Mouse (Mus musculus) embryonic stem cell, embryonic (primary cell): ENCODE measurements around the gene Fstl3.

ENCODE experiments used
- CTCF ChIA-PET, 4 experiments: fragments of 300-600 bp in 2 of 4; fragments of 350-600 bp in 2 of 4; sonication (Branson Sonifier 250); formaldehyde crosslinking; loops; one replicate each; lab custom pipeline; 2022; ENCODE audit warnings: inconsistent platforms in 2 of 4; lab: Charles Lee
- POLR2A ChIA-PET, 4 experiments: fragments of 300-600 bp in 2 of 4; fragments of 350-600 bp in 2 of 4; sonication (Branson Sonifier 250); formaldehyde crosslinking; loops; one replicate each; lab custom pipeline; 2022; ENCODE audit warnings: antibody characterized with exemption in 4 of 4, inconsistent platforms in 1 of 4; lab: Charles Lee

Gene Fstl3

DNA sequence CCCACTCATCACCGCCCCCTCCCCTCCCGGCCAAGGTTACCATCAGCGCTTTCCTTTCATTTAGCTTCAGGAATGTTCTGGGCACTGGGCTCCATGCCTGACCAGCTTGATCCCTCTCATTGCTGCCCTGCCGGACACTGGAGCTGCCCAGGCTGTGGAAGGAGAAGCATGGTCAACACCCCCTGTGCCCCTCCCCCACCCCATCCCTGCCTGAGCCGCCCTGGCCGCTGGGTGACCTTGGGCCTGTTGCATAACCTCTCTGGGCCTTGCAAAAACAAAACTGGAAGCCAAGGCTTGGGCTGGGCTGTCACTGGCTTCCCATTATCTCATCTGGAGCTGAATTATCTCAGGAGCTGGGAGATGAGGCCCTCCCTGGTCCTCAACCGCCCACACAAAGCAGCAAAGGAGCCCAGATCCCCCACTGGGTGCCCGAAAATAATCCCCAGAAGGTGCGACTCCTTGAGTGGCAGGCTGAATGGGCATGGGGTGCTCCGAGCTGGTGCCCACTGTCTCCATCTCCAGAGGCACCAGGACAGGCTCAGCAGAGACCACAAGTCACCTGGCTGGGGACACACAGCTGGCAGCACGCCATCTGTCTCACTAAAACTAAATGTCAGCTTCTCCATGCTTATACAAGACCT is 25.4 kb downstream of the Fstl3 start:
- CTCF ChIA-PET = interaction anchor here in 3 of 4 experiments (0.5 to 3.5 kb wide), 14 partner anchors 9 to 111 kb away, joined by 3 to 20 read pairs (median 4); partner anchors contain the start of gene Palm (in 3 of the 3)

DNA sequence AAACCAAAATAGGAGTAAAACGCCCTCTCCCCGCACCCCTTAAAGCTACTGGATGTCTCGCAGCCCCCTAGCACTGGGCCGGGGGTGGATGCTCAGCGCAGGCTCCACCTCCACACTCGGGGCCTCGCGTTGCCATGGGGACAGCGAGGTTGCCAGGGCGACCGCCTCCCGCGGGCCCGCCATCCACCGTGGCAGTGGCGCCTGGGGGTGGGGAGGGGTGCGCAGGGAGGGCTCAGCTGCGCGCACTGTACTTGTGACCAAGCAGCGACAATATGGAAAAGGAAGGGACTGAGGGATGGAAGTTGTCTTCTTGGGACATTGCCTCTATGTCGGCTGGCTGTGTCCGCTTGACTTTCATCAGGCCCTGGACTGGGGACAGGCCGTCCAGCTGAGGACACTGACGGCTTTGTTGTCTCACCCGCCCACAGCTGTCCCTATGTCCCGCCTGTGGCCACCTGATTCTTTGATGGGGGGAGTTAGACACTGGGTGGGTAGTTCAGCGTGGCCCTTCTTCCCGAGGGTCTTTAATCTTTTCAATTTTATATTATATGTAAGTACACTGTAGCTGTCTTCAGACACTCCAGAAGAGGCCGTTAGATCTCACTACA is 26.7 kb downstream of the Fstl3 start:
- CTCF ChIA-PET = interaction anchor here in 3 of 4 experiments (1.1 to 3.5 kb wide), 4 partner anchors 8 to 19 kb away, joined by 4 to 20 read pairs (median 4); partner anchors contain the start of gene Palm (in 2 of the 3)

More for the DNA sequence above, 25.4 kb downstream of the Fstl3 start:
- POLR2A ChIA-PET = interaction anchor here in 3 of 4 experiments (0.6 to 2.9 kb wide), 22 partner anchors 9 to 202 kb away, joined by 3 to 12 read pairs (median 4); partner anchors contain the start of genes Palm (in 2 of the 3), Ptbp1 (in 2 of the 3), Bsg (in 1 of the 3) and Grin3b (in 1 of the 3)

GRCm38 (mm10) chr10:79805636-79806035 is 28.6 kb downstream of the Fstl3 start:
- ChIA-PET POLR2A (interaction anchor here in 2 of 4 experiments (0.5 to 2.0 kb wide), 9 partner anchors 9 to 156 kb away, joined by 3 to 8 read pairs (median 3); partner anchors contain the start of genes Palm (in 1 of the 2) and Ptbp1 (in 1 of the 2)), CTCF (interaction anchor here in 2 of 4 experiments (1.4 to 2.1 kb wide), 2 partner anchors 25 kb away, joined by 4 to 5 read pairs; no protein-coding TSS in a partner anchor)

More for the DNA sequence above, 26.7 kb downstream of the Fstl3 start:
- POLR2A ChIA-PET = interaction anchor here in 3 of 4 experiments (0.6 to 2.9 kb wide), 10 partner anchors 24 to 200 kb away, joined by 3 to 12 read pairs (median 3); partner anchors contain the start of genes Med16 (in 1 of the 3) and Ptbp1 (in 1 of the 3)

DNA sequence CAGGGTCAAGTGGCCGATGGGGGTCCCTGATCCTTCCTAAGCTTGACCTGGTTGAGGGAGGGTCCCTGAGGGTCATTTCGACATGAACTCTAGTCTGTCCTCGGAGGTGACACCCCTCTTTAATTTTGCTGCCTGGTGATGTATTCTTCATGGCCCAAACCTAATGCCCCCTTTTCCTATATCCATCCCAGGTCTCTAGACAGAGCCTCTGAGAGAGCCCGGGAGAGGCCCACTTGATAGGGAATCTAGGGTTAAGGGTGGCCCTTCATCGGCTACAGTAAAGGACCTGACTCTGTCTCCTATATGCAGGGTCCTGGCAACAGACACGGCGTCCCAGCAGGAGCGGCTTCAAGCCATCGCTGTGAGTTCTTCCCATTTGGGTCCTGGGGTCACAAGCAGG is 29.3 kb downstream of the Fstl3 start:
- ChIA-PET POLR2A (interaction anchor here in 2 of 4 experiments (0.8 to 2.0 kb wide), 5 partner anchors 11 to 59 kb away, joined by 3 to 8 read pairs (median 3); partner anchors contain the start of genes Palm (in 1 of the 2) and Ptbp1 (in 1 of the 2)), CTCF (interaction anchor here in 2 of 4 experiments (1.4 to 2.1 kb wide), 2 partner anchors 26 kb away, joined by 4 to 5 read pairs; no protein-coding TSS in a partner anchor)

GRCm38 (mm10) chr10:79806972-79807371 is 29.9 kb downstream of the Fstl3 start:
- POLR2A ChIA-PET = interaction anchor here in 2 of 4 experiments (1.6 to 2.0 kb wide), 2 partner anchors 13 to 55 kb away, joined by 4 to 8 read pairs; partner anchors contain the start of gene Palm (in 1 of the 2)

GRCm38 (mm10) chr10:79807826-79808225 is 30.8 kb downstream of the Fstl3 start:
- POLR2A ChIA-PET = interaction anchor here in 1 of 4 experiments (0.6 to 1.0 kb wide), 2 partner anchors 11 to 39 kb away, joined by 3 to 4 read pairs; no protein-coding TSS in a partner anchor
- CTCF ChIA-PET = interaction anchor here in 1 of 4 experiments (1.3 kb wide), 1 partner anchor 27 kb away, joined by 3 read pairs; no protein-coding TSS in a partner anchor

More at GRCm38 (mm10) chr10:79806972-79807371, 29.9 kb downstream of the Fstl3 start:
- CTCF ChIA-PET = interaction anchor here in 2 of 4 experiments (1.4 to 2.1 kb wide), 2 partner anchors 27 kb away, joined by 4 to 5 read pairs; no protein-coding TSS in a partner anchor

DNA sequence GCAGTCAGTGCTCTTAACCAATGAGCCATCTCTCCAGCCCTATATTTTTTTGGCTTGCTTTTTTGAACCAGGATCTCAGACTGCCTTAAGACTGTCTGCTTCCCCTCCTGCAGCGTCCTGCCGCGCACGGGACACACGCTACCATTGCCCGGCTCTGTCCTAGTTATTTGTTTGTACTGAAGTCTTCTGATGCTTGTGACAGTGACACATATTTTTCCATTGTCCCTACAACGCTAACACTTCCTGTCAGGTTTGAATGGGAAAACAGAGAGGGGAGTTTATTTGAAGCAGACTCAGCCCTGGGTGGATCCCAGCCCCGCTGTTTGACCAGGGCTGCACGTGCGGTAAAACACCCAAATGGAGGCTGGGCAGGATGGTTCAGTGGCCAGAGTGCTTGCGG is 31.7 kb downstream of the Fstl3 start:
- ChIA-PET POLR2A (interaction anchor here in 2 of 4 experiments (0.9 to 1.3 kb wide), 5 partner anchors 40 to 100 kb away, joined by 3 to 4 read pairs (median 4); partner anchors contain the start of genes Med16 (in 1 of the 2) and Ptbp1 (in 1 of the 2)), CTCF (interaction anchor here in 1 of 4 experiments (1.1 to 1.7 kb wide), 3 partner anchors 12 to 28 kb away, joined by 3 to 7 read pairs (median 3); partner anchors contain the start of genes Misp and Palm)

- POLR2A ChIA-PET = interaction anchor here (0.6 to 2.3 kb wide), 31 partner anchors 8 to 356 kb away, joined by 3 to 10 read pairs (median 4); partner anchors contain the start of genes Misp (in 2 of the 4), Palm (in 2 of the 4), Ptbp1 (in 2 of the 4) and Med16 (in 1 of the 4)
- CTCF ChIA-PET = interaction anchor here (0.6 to 3.0 kb wide), 92 partner anchors 8 to 517 kb away, joined by 3 to 37 read pairs (median 4); partner anchors contain the start of genes Palm (in 4 of the 4), Misp (in 3 of the 4), Bsg (in 2 of the 4) and Polrmt (in 2 of the 4)
These were observed 34.9 kb downstream of the Fstl3 start for GRCm38 (mm10) chr10:79811736-79812637.

DNA sequence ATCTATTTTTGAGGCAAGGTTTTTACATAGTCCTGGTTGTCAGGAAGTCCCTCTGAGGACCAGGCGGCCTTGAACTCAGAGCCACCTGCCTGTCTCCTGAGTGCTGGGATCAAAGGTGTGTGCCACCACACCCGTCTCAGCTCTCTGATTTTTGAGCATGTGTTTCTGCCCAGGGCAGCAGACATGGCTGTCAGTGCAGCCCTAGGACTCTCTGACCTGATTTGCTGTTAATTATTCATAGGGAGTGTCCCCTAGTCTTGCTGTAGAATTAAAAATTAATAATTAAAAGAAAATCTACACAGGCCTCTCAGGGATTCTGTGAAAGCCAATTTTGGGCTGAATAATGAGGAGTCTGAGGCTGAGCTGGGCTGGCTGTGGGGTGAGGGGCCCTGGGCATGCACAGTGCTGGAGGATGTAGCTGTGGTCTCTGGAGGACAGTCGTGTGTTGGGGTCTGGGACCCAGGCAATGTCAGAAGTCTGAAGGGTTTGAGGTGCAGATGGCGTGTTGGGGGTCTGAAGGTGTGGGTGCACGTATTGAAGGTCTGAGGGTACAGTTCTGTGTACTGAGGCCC is 37.3 kb downstream of the Fstl3 start:
- ChIA-PET POLR2A (interaction anchor here in 2 of 4 experiments (0.7 to 1.1 kb wide), 2 partner anchors 9 to 95 kb away, joined by 3 read pairs; partner anchors contain the start of gene Med16 (in 1 of the 2)), CTCF (no interaction called here)

DNA sequence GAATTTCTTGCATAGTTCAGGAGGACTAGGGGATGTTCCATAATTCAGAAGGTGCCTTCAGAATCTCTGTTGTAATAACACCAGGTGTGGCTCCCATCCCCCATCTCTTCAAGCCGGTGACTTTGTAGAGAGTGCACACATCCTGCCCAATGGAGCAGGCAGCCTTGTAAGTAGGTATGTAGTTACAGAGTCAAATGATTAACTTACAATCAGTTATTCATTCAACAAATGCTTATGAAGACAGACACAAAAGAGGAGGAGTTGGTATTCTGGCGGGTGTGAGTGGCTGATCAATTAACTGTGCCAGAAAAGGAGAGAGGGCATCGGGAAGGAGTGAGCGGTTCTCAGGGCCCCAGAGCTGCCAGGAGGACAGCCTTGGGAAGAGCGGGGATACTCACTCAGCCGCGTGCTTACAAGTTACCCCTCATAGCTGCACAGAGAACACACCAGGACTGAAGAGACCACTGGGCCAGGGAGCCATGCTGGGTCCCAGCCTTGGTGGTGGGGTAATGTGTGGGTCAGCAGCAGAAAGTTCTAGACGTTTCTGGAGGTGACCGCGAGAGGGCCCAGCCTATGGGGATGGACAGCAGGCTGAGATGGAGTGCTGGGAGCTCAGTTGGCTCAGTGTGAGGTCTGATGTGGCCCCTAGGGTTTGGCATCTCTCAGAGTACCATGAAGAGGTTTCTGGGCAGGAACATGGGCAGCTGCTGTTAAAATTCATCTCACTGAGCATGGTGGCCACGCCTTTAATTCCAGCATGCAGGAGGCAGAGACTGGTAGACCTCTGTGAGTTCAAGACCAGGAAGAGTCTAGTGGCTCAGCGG is 38.8 kb downstream of the Fstl3 start:
- CTCF ChIA-PET = interaction anchor here in 3 of 4 experiments (0.7 to 1.4 kb wide), 10 partner anchors 19 to 243 kb away, joined by 3 to 7 read pairs (median 3); partner anchors contain the start of genes Palm (in 2 of the 3), Bsg (in 1 of the 3), Plppr3 (in 1 of the 3) and Prtn3 (in 1 of the 3)
- POLR2A ChIA-PET = no interaction called here

DNA sequence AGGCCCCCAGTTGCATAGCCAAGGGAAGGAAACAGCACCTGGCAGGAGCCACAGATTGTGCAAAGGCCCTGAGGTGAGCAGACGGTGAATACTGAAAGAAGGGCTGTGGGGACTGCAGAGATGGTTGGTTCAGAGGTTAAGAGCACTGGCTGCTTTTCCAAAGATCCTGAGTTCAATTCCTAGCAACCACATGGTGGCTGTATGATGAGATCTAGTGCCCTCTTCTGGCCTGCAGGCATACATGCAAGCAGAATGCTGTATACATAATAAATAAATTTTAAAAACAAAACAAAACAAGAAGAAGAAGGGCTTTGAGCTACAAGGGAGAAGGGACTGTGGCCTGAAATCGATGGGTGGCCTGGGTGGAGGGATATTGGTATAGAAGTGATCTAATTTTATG is 40.0 kb downstream of the Fstl3 start:
- ChIA-PET POLR2A (interaction anchor here in 2 of 4 experiments (0.6 to 1.3 kb wide), 2 partner anchors 23 to 48 kb away, joined by 4 to 6 read pairs; partner anchors contain the start of gene Palm (in 1 of the 2)), CTCF (interaction anchor here in 3 of 4 experiments (0.8 to 3.7 kb wide), 12 partner anchors 10 to 242 kb away, joined by 3 to 15 read pairs (median 3); partner anchors contain the start of genes Palm (in 2 of the 3), Bsg (in 1 of the 3), Plppr3 (in 1 of the 3) and Polrmt (in 1 of the 3))

- ChIA-PET CTCF (interaction anchor here in 3 of 4 experiments (1.2 to 3.7 kb wide), 9 partner anchors 9 to 85 kb away, joined by 3 to 15 read pairs (median 5); no protein-coding TSS in a partner anchor), POLR2A (interaction anchor here in 1 of 4 experiments (1.4 to 1.5 kb wide), 2 partner anchors 22 to 40 kb away, joined by 3 to 5 read pairs; no protein-coding TSS in a partner anchor)
These were observed 41.2 kb downstream of the Fstl3 start for GRCm38 (mm10) chr10:79818225-79818624.

DNA sequence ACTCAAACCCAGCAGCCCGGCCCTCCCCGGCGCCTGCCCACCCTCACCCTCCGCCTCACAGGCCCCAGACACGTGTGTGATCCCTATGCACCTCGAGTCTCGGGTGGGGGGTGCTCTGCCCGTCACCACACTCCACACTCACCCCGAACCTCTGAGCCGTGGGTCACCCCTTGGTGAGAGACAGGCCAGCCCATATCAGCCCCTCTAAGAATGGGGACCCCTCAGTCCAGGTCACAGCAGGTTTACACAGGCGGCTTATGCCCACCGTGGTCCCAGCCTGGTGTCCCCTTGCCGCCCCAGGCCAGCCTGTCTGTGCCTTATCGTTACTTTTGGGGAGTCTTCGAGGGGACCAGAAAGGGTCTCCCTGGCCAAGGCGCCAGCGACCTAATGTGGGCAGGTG is 42.5 kb downstream of the Fstl3 start:
- POLR2A ChIA-PET = interaction anchor here in 2 of 4 experiments (1.2 to 1.9 kb wide), 7 partner anchors 18 to 149 kb away, joined by 3 to 5 read pairs (median 4); partner anchors contain the start of gene Ptbp1 (in 1 of the 2)
- CTCF ChIA-PET = interaction anchor here (0.6 to 3.7 kb wide), 7 partner anchors 15 to 50 kb away, joined by 3 to 15 read pairs (median 7); partner anchors contain the start of gene Palm (in 1 of the 4)

DNA sequence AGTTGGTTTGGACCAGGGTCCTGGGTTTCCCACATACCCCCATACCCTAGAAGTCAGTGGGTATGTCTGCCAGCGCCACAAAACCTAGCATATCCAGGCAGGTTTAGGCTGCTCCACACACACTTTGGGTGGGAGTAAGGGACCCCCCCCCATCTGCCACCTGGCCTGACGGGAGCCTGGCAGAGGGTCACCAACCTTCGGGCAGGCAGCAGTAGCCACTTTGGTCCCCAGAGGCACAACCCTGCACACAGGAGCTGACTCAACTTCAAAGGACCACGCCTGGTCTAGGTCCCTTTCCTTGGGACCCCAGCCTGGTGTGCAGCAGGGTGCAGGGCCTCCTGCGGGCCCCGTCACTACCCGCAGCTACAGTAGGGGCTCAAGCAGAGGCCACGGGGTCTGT is 43.2 kb downstream of the Fstl3 start:
- CTCF ChIA-PET = interaction anchor here (0.6 to 3.7 kb wide), 20 partner anchors 8 to 507 kb away, joined by 3 to 15 read pairs (median 4); no protein-coding TSS in a partner anchor

More for the DNA sequence above, 43.2 kb downstream of the Fstl3 start:
- POLR2A ChIA-PET = interaction anchor here in 3 of 4 experiments (0.6 to 1.9 kb wide), 16 partner anchors 8 to 1017 kb away, joined by 3 to 6 read pairs (median 4); partner anchors contain the start of genes Ptbp1 (in 3 of the 3) and Palm (in 1 of the 3)
